Mouse (Mus musculus): ENCODE measurements around the gene Ms4a15. TPM values are rescaled to one million over a fixed set of nuclear protein-coding genes. Genes with fewer than 3 reads are reported as not detected.

The Ms4a15 gene
- total RNA-seq (2021): not detected in 2 replicates
- long read RNA-seq, experiment 1: 0 reads
- long read RNA-seq, experiment 2: 0 reads

DNA sequence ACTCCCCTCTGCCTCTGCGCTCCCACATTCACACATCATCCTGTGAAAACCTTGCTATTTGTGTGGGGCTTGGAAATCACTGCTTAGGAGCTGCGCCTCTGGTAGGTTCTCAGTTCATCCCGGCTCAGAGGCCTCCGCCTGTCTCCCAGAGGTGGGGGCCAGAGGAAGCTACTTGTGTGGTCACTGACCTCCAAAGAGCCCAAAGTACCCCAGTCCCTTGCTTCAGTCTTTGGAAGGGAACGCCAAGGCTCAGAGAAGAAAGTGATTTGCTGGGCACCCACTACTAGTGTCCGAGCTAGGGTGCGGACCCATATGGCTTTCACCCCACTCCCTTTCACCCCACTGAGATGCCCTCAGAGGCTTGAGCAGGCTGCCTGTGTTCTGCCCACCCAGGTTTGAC, at the start of gene Ms4a15:
Ms4a15 (minus strand) TSS at position 101 of the 400 bp plus-strand sequence.
- DNase-seq: no peak

DNA sequence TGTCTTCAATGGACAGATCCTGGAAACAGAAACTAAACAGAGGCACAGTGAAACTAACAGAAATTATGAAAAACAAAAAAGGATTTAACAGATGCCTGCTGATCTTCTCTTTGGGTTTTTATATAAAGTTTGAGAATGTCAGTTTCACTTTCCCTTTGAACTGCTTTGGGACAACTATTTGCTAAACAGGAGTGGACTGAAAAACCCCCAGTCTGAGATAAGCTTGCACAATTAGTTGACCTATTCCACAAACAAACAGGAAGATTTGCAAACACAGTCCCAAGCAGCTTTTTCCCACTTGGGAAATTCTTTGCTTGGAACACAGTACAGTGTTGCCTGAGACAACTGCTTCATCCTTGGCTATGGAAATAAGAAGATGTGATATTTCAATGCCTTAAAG, 44.5 kb upstream of the Ms4a15 start:
- DNase-seq: no peak

DNA sequence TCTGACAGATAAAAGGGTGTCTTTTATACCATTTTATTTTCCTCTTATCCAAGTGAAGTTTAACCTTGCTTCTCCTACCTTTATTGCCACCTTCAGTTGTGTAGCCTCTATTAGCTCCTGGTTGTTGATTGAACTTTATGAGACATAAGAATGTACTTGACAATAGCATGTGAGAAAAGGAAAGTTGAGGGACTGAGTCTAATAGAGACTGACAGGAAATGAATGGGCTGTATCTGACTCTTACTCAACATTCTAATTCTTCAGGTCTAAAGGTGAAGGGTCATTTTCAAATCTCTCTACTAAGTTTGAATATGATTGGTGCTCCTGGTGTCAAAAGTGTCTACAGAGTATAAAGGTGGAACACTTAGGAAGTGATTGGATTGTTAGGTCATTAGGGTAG, 29.3 kb upstream of the Ms4a15 start:
- no peak for DNase-seq

DNA sequence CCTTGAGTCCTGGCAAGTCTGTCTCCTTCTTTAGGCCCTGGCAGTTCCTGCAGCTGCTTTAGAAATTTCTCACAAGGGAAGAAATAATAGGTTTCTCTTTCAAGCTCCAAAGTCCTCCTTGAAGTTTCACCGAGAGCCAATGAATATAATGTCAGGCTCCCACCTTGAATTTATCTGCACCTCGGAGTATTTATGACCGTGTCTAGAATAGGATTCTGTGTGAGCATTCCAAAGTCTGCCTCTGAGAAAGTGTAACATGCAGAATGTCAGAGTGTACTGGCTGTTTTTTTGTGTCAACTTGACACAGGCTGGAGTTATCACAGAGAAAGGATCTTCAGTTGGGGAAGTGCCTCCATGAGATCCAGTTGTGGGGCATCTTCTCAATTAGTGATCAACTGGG, 24.8 kb upstream of the Ms4a15 start, which contains the start of gene Ms4a18:
Ms4a18 (minus strand) TSS at position 141 of the 400 bp plus-strand sequence.
- DNase-seq: no peak

DNA sequence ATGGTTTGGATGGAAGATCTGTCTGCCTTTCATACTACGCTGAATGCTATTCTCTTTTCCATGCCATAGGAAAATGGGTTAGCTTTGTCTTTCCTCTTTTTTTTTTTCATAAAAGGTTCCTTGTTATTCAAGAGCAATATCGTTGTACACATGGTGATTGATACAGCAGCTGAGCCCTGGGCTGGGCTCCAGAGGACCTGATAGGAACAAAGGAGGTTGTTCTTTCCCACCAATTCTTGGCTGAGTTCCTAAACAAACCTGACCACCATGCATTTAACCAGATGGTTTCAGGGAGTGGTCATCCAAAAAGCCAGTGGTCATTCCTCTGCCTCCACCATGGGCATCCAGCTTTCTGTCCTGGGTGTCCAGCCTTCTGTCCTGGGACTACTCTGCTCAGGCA, 24.2 kb upstream of the Ms4a15 start:
- no peak for DNase-seq

DNA sequence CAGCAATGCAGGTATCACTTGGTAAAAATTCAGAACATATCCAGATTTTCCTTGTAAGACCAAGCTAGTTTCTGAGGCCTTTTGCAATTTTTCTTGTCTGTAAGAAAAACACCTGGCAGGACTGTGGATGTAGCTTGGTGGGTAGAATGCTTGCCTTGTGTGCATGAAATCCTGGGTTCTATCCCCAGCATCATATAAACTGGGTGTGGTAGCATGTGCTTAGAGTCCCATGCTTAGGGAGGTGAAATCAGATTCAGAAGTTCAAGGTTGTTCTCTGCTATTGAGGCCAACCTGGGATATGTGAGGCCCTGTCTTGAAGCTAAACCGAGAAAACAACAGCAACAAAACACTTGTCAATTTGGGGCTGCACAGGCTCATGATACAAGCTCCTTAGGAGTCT, 22.9 kb upstream of the Ms4a15 start:
- no peak for DNase-seq

DNA sequence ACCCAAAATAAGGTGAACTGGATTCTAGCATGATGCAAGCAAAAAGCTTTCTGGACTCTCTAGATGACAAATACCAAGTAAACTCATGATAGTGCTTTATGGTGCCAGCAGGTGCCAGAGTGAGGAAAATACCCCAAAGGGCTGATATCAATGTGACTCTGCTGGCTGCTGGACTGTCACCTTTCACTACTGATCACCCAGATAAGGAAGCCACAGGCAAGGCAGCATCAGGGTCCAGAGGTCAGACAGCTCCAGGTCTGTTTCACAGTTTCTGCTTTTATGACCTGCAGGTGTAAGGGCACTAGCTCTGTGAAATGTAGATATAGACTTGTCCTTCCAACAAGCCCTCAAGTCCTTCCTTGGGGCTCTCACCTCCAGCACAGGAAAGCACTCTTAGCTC, 22.4 kb upstream of the Ms4a15 start:
- no peak for DNase-seq

DNA sequence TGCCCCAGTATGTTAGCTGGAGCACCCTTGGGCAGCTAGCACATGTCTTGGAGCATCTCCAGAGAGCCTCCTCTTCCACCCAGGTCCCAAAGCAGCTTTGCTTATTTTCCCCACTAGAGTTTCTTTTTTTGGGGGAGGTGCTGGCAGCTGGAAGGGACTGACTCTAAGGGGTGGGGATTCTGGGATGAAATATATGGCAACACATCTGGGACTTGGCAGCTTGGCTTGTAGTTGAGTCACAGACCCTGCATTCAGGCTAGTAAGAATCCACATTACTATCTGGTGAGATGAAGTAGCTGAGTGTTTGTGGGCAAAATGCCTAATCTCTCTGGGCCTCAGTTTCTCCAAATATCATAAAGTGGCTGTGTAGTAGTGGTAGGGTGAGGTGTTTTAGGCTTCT, 1.1 kb downstream of the Ms4a15 start:
- no peak for DNase-seq

DNA sequence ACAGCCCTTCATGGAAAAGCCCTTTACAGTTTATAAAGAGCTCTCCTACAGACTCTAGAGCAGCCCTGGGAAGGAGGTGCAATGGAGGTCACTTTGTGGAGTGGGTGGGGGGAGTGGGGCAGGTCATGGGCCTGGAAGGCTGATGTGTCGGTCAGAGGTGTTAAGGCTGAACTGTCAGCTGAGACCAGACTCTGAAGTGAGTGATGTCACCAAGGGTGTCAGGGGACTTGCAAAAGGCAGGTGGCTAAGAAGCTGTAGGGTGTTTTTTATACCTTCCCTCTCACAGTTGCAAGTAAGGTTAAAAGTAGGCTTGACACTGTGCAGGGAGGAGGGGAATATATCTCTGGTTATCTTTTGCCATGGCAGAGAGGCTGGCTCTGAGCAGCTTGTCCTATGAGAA, 2.3 kb downstream of the Ms4a15 start:
- no peak for DNase-seq

DNA sequence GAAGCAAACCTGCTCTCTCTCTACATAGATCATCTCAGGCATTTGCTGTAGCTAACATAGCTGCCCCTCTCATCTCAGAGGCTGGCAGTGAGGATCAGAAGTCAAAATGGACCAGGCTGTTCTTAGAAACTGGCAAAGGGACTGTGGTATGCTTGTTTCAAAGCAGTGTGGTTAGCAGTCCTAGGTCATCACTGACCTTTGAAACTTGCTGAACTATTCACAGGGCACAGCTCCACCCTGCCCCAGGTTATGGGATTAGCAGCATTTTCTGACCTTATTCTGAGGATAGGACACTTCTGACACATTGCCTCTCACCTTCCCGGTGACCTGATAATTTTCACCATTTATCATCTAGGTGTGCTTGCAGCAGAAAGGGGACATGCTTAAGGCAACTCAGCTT, 4.5 kb downstream of the Ms4a15 start:
- DNase-seq: no peak

DNA sequence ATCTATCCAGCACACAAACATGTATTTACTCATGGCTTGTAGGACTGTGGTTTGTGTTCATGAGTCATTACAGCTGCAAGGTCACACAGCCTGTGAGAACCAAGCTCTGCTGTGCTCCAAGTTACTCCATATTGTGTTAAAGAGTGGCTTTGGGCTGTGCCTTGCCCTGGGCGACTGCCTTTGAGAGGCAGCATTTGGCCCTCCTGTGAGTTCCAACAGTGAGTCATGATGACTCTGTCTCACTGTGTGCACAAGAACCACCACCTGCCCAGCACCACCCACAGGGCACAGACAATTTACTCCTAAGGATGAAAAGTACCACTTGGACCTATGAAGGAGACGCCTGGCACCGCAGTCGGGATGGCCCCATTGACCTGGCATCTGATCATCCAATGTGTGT, 7.2 kb downstream of the Ms4a15 start:
- DNase-seq: peak; percentile 23

DNA sequence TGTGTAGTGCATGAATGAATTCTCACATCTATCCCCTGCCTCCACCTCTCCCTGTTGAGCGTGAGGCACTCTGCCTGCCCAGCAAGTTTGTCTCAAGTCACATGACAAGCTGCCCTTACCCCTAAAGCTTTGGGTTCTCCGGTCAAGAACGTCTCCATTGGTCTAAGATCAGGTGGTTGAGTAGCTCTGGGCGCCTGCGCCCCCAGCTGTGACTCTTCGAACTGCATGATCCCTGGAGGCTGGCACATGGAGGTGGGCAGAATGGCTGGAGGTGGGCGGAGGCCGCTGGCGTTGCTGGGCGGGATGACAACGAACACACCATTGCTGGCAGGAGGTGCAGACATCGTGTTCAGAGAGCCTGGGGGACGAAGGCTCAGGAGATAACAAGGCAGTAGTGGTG, 8.5 kb downstream of the Ms4a15 start:
- DNase-seq: no peak

DNA sequence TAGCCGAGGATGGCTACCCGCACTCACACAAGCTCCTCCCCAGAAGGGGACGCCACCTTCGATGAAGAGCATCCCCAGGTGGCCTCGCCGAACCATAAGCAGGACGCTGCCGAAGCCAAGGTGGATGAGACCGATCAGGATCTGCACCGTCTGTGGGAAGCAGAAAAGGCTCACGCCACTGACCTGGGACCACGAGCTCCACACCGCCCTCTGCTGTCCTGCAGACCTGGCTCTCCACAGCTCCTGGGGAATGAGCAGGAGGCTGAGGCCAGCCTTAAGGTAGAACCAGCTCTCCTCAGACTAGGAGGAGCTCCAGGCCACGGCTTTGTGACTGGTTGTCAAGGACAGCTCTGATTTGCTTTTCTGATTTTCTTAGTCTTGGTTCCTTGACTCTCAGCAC, 9.9 kb downstream of the Ms4a15 start:
- DNase-seq: peak; percentile 70

DNA sequence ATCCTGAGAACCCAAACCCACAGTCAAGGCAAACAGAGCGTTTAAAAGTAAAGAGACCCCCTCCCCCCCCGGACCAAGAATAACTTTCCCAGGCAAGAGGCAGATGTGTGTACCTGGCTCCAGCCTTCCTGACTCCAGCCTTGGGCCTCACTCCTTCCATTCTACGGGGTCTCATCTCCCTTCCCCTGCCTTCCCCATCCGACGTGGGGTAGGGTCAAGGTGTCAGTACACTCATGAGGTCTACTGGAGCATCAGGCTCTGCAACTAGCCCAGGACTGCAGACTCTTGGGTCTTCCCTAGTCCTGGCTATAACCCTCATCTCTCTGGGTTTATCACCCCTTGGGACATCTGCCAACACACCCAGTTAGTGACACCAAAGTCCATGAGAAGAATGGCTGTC, 12.8 kb downstream of the Ms4a15 start:
- no peak for DNase-seq

DNA sequence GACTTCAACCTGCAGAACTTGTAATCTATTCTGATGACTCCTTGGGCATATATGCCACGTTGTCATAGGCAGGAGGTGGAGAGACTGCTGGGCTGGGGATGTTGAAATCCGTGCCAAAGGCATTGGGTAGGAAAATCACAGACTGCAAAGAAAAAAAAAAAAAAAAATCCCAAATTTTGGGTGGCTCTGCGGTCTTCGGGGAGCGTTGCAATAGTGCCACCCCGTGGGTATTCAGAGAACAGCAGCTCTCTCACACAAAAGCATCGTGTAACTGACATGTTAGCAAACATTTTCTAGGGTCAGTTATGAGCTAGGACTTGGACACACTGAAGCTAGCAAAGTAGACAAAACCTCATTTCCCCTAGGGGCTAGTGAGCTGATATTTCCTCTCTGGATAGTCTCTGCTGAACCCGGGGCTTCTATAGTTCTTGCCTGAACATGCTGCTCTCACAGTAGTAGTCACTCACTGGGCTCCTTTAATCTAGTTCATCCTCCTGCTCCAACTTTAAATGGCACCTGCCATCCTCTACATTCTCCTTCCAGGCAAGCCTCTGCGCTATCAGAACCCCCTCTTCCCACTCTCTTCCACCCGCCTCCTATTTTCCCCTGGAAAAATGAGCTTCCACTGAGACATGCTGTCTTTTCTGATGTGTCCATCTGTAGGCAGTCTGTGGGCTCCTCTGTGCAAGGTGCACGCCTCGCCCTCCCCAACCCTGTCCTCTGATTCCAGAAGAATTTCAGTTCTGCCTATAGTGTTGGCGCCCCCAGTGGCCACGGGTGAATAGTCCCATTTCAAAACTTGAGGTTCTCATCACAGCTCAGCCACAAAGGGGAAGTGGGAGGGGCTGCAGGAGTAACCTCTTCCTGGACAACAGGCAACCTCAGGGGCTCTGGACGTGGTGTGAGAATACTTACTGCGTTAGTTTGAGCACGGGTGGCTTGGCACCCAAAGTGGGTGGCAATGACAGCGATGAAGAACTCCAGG, 13.6 kb downstream of the Ms4a15 start:
- DNase-seq: peak; percentile 85

DNA sequence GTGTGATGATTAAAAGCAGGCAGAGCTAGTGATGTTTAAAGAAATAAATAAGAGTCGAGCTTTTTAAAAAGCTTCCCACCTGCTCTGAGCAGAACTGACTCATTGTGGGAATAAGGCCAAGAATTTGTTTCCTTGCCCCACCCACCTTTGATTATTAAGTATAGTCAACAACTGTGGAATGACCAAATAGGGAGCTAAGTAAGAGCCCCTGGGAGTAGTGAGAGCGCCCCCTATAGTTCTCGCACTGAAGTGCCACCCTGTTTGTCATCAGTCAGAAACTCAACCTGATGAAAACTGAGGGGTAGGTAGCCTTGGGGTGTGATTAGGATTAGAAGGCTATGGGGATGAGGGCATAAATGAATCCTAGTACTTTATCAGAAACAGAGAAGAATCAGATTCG, 16.7 kb downstream of the Ms4a15 start:
- DNase-seq: peak; percentile 61

DNA sequence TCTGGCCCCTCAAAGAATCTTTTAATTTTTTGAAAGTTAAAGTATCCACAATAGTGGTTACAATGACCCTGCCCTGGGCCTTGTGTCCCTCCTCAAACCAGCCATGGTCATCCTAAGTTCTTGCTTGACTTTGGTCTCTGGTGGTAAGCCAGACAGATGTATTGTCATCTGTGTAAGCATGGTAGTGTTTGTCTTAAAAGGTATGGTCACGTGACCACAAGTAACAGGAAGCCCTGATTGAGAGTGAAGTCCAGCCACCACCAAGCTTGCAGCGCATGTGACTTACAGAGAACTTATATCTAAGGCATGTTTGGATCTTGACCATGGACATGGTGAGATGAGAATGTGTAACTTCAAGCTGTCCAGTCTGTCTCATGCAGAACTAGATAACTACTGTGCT, 17.9 kb downstream of the Ms4a15 start:
- no peak for DNase-seq

DNA sequence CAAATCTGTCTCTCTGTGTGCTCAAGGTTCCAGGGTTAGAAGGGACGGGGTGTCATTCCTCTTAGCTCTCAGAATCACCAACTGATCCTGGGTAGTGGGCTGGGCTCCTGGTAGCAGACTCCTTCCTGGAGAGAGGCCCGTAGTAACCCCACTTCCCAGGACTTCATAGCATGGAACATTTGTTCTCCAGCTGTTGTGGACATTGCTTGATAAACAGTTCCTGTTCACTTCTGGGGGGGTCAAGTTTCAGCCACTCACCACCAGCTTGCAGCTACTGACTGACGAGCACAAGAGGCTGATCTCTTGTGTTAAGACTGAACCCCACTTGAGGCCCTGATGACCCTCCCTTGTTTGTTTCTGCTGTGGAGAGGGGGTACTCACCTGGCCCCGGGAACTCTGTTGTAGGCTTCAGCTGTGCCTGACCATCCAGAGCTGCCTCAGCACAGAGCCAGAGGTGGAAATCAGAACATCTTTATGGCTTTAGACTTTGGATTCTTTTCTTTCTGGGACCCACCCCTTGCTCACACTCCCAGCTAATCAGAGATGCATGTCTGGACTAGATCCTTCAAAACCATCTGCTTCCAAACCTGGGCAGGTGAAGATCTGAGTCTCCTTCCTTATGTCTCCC, 18.7 kb downstream of the Ms4a15 start, which contains the start of gene Ms4a10:
Ms4a10 (minus strand) TSS at position 433 of the 628 bp plus-strand sequence.
- DNase-seq: no peak

DNA sequence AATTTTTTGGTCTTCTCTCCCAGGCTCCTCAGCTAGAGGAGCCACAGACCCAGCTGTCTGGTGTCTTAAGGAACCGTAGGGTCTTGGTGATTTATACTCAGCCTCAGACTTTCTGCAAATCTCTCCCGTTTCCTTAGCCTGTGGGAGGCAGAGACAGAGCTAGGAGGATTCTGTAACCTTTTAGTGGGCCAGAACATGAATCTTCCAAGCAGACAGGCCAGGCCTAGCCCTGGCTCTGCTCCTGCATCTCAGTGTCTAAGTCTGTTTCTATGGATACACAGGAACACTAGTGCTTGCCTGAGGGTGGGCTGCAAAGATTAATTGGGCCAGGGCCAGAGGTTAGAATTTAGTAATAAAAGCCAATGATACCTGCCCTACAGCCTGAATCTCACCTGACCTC, 19.9 kb downstream of the Ms4a15 start:
- DNase-seq: no peak

DNA sequence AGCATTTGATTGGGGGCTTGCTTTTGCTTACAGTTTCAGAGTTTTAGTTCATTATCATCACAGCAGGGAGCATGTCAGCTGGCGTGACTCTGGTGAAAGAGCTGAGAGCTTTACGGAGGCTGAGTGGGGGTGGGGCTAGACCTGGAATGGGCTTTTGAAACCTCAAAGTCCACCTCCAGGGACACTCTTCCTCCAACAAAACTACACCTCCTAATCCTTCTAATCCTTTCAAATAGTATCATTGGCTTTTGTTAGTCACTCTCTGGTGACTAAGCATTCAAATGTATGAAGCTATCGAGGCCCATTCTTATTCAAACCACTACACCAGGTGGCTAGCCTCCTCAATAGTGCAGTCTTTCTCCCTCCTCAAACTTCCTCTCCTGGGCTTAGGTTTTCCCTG, 20.4 kb downstream of the Ms4a15 start:
- no peak for DNase-seq

DNA sequence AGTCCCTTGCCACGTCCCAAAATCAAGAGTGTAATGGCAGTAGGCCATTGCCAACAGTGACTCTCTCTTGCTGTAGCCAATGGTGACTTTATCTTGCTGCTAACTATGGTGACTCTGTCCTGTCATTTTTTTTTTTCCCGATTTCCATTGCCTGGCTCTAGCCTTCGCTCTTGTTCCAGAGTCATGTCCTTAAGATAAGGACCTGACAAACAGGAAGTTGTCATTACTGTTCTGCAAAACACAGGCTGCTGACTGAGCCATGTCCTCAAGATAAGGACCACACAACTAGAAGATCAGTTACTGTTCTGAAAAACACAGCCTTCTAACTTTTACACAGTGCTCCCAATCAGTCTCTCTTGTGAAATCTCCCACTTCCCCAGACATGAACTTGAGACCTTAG, 22.6 kb downstream of the Ms4a15 start:
- no peak for DNase-seq

DNA sequence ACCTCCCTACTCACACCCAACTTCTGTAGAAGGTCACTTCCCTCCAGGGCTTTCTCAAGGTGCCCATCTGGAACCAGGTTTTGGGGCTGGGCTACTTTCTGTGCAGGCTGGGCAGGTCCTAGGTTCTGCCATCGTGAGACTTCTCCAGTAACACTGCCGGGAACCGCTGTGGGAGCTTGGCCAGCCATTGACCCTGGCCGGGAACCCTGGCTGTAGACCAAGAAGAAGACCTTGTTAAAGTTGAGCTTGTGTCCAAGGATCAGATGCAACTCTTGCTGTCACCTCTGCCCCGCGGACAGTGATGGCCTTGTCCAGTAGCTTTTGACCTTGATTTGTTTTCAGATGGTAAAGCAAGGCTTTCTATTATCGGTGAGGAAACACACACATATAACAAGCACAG, 24.5 kb downstream of the Ms4a15 start:
- DNase-seq: peak; percentile 85

DNA sequence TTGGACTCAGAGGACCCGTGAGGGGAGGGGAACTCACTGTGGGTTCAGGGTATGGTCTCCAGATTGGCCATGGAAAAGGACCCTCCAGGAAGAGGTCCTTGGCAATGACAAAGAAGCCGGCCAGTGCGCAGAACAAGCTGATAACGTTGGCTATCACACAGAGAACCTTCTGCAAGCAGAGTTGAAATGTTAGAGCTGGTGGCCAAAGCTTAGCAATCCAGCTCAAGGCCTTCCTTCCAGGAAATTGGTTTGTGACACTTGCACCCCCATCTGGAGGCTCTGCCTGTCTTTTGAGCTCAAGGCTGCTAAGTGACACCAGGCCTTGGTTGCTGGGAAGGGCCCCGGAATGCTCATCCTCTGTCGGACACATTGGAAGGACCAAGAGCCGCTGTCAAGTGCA, 27.3 kb downstream of the Ms4a15 start:
- DNase-seq: peak; percentile 60

DNA sequence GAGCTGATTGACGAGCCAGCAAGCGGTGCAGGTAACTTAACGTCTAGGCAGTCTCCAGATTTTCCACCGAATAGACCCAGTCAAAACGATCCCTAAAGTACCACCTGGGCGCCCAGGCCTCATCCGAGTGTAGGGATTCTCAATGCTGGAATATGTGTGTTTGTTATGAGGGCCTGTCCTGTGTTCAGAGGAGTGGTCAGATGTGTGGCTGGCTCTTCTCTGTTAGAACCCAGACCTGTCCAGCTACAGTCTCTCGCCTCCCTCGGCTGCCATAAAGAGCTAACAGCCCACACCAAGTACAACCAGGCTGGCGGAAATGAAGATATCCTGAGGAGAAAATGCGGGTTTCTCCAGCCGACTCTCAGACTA, 33.1 kb downstream of the Ms4a15 start:
- no peak for DNase-seq

Data from adrenal gland, postnatal 14 days (tissue).